Mouse (Mus musculus) activated CD4-positive, CD25-positive, alpha-beta regulatory T cell (primary cell): ENCODE results near the gene Mgst3. TPM values are rescaled to one million over a fixed set of nuclear protein-coding genes. Genes with fewer than 3 reads are reported as not detected.

Experiments used
- polyA plus RNA-seq, 2 experiments: library from polyadenylated mRNA; unstranded; fragments of 100-300 nt; shearing (Covaris generic); gene quantifications; one replicate each; pipeline ENCODE4 v1.2.1; 2017

Mgst3 gene
- 1 to 10 TPM; 3.0 to 3.8 TPM for polyA plus RNA-seq

DNA sequence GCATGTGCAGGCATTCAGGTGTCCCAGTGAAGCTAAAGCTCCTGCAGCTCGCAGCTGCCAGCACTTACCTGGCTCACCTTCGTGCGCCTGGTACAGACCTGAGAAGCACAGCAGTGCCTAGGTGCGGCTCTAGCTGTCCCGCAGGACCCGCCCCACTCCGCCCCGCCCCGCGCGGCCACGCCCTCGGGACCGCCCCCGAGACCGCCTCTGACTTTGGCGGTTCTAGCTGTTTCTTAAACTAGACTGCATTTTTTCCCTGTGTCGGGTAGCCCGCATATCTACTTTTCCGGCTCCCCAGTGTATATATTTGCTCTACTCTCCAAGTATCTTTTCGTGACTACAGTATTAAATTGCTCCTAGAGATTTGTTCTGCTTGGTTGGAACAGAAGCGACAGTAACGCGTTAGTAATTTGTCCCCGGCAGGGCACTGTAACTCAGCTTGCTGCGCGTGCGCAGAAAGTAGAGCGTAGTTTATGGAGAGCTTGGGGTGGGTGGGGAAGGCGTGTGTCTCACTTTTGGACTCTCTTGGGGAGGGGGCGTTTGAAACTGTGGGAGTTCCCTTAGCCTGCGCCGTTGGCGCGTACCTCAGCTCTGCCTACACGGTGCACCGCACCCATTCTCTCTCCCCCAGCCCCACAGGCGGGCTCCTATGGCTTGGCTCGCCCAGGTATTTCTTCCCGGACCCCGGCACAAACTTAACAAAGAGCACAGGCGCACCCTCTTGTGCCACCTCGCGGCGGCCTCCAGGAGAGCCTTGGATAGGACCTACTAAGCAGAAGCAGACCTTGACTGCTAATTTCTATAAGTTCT lies at the start of gene Mgst3:
TSS of gene Mgst3 (minus strand) at position 159 of the 810 bp plus-strand sequence.

DNA sequence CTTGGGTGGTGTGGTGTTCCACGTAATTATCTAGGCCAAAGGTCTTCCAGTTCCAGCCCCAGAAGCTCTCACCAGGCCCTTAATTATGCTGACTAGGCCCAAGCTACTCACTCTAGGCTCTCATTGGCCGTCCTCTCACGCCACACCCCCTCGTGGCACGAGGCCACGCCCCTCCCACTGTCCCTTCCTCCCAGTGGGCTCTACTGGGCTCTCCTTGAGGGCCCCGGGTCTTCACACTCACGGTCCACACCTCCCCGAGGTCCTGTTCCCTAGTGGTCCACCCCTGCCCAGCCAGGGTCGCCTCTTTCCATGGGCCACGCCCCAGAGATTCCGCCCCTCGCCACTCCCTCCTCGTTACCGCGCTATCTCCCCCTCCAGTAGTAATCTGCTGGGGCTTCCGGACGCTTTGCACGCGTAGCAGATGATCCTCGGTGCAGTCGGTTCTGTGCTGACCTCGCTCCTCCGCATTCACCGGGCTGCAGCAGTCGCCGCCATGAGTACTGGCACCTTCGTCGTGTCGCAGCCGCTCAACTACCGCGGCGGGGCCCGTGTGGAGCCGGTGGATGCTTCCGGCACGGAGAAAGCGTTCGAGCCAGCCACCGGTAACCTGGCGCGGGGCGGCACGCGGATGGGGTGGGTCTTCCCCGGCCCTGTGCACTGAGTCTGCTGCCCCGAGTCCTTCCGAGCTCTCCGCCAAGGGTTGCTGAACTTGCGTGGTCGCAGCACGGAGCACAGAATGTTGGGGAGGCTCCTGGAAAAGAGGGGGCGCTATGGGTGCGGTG lies 43.6 kb downstream of the Mgst3 start, which contains the start of gene Aldh9a1:
TSS of gene Aldh9a1 (plus strand) at position 177 of the 782 bp plus-strand sequence.

Other genes starting within 250 kb of the Mgst3 start
- gene Uck2, start 108.5 kb downstream of the Mgst3 start, polyA plus RNA-seq = 100 to 1,000 TPM in 1 of 2 experiments, 10 to 100 TPM in 1; 76.1 to 104 TPM
- 10 to 100 TPM; 77.6 to 95.1 TPM for gene Tmco1, start 85.5 kb downstream of the Mgst3 start, polyA plus RNA-seq
- gene Aldh9a1, start 43.9 kb downstream of the Mgst3 start, polyA plus RNA-seq = 10 to 100 TPM; 55.0 to 60.2 TPM
- not detected for gene Lrrc52, start 72.9 kb upstream of the Mgst3 start, polyA plus RNA-seq
- not detected for gene Rxrg, start 204.5 kb upstream of the Mgst3 start, polyA plus RNA-seq